Comparison of ENCODE assay signal across 9 mouse cellular contexts in the genomic region with DNA sequence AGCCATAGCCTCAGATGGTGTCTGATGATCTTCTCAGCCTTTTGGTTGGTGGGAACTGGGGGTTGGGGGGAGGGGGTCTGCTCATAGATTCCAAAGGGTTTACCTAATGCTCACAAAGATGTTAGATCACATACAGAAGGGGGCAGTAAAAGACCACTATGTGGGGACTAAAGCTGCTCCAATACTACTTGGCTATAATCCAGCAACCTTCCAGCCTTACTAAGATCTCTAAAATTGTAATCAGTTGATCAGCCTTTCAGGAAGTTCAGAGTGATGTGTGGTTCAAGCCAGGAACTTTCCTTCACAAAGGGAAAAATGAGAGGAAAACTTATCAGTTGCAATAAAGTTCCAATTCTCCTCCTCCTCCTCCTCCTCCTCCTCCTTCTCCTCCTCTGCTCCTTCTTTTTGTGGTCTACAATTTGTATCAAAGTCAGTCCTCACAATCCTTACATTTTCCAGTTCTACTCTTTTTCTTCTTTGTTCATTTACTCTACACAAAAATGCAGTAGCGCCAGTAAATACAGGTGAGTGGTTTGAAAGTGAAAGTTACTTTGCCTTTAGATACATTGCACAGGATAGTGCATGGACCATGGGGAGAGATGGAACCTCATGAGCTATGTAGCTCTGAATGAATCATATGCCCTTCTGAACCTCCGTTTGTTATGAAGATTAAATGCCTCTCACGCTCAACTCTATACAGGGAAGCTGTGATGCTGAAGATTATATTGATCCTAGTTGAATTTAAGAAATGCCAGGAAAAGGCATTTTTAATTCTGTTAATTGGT. TPM values are rescaled to one million over a fixed set of nuclear protein-coding genes. Genes with fewer than 3 reads are reported as not detected.
DNase-seq lines count a peak whose midpoint lies in the region; ATAC-seq and TF ChIP-seq lines count a peak whose summit lies in the region.
"Had no signal": no experiment of that assay in that cellular context is flagged by ENCODE, and none has a peak within 500 bp of the region (broad histone marks: within the 10 kb centered on the region; RNA-seq: fewer than 3 reads in every experiment).

No protein-coding gene starts in this region.

- no peak for DNase-seq in heart, embryonic 10.5 days (ENCODE audit: low spot score)
- DNase-seq in heart, postnatal 25 days (ENCODE audit: low spot score), result no peak
- DNase-seq in 3134 (ENCODE audit: extremely low read depth, insufficient read length, low spot score) (peak; percentile 18), R1 (ENCODE audit: low read depth, low spot score) (peak; percentile 81)
- no peak for DNase-seq in spleen, postnatal 10 days (ENCODE audit: low spot score in 2 of 2)
- DNase-seq in spleen, adult 12 weeks (ENCODE audit: low spot score), result no peak
- no peak for DNase-seq in gastrocnemius, adult 8-10 months (ENCODE audit: low spot score in 2 of 2)

- no peaks in the 10 kb centered on the region for H3K9me3 ChIP-seq in heart, embryonic 10.5 days
- no peaks in the 10 kb centered on the region for H3K9me3 ChIP-seq in intestine, postnatal 0 days (ENCODE audit: control insufficient read depth)
- H3K9me3 ChIP-seq: limb, embryonic 15.5 days had no signal

- peaks cover 6% of the 10 kb centered on the region; the same call in 1 of the 2 replicates for H3K36me3 ChIP-seq in heart, embryonic 10.5 days
- H3K36me3 ChIP-seq in intestine, postnatal 0 days (ENCODE audit: control insufficient read depth, insufficient read depth), result peaks cover 7% of the 10 kb centered on the region; the same call in 1 of the 2 replicates

- peak overlapping the region; percentile 42; the same call in 1 of the 2 replicates for H3K27ac ChIP-seq in heart, embryonic 10.5 days
- H3K27ac ChIP-seq in intestine, postnatal 0 days (ENCODE audit: low read depth, low read length), result no peak overlapping the region
- H3K27ac ChIP-seq: limb, embryonic 15.5 days had no signal

- TF ChIP-seq CTCF in intestine, postnatal 0 days (IDR thresholded peaks at IDR 0.05; ENCODE audit: low read depth), result peak; percentile 69

- no peak overlapping the region for H3K4me3 ChIP-seq in heart, embryonic 10.5 days
- H3K4me3 ChIP-seq in intestine, postnatal 0 days (ENCODE audit: low read depth, low read length), result no peak overlapping the region
- H3K4me3 ChIP-seq: limb, embryonic 15.5 days had no signal

- intact Hi-C loops in heart, postnatal 25 days (cut with DNase I), result loop anchor here (1.0 to 2.0 kb wide), 2 partner anchors 138 to 161 kb away; no protein-coding TSS in a partner anchor

- H3K9ac ChIP-seq in intestine, postnatal 0 days (ENCODE audit: low read depth, low read length), result no peak overlapping the region
- H3K9ac ChIP-seq: limb, embryonic 15.5 days had no signal

- H3K27me3 ChIP-seq in heart, embryonic 10.5 days (ENCODE audit: insufficient read depth, poor library complexity, severe bottlenecking), result no peaks in the 10 kb centered on the region
- H3K27me3 ChIP-seq in intestine, postnatal 0 days (replicated peaks; ENCODE audit: control insufficient read depth, insufficient read depth, low read length), result no peaks in the 10 kb centered on the region
- H3K27me3 ChIP-seq: limb, embryonic 15.5 days had no signal

- no peak overlapping the region for H3K4me2 ChIP-seq in intestine, postnatal 0 days (replicated peaks; ENCODE audit: low read depth)
- H3K4me2 ChIP-seq: limb, embryonic 15.5 days had no signal

- peak; percentile 26; the same call in 1 of the 2 replicates for ATAC-seq in intestine, postnatal 0 days

- WGBS in heart, embryonic 10.5 days, result 73% methylated on average over 3 of the region's 3 CpGs
- 56% methylated on average over 3 of the region's 3 CpGs for WGBS in intestine, postnatal 0 days

- H3K4me1 ChIP-seq in heart, embryonic 10.5 days, result peaks cover 31% of the 10 kb centered on the region
- peaks cover 10% of the 10 kb centered on the region; the same call in 1 of the 2 replicates for H3K4me1 ChIP-seq in intestine, postnatal 0 days (replicated peaks; ENCODE audit: control insufficient read depth, insufficient read depth, low read length)

RNA-seq across cellular contexts. Expression of a gene that starts 1.7 kb away (rescaled TPM):
- polyA plus RNA-seq in heart, embryonic 10.5 days (2016; fragmentation: Nextera tagmentation; extraction: Ambion mirVana), result 287 and 339 TPM in 2 replicates
- total RNA-seq in heart, postnatal 25 days (2021), result 100 to 1,000 TPM; 261 to 277 TPM
- polyA plus RNA-seq in intestine, postnatal 0 days (2015; fragmentation: Nextera tagmentation; extraction: Ambion mirVana), result 557 and 587 TPM in 2 replicates
- total RNA-seq in gastrocnemius, adult 8-10 months (2022), result 100 to 1,000 TPM; 115 to 194 (median 149) TPM

RNA-seq across cellular contexts. Expression of a gene that starts 1.7 kb away (rescaled TPM):
- polyA plus RNA-seq in heart, embryonic 10.5 days (2016; fragmentation: Nextera tagmentation; extraction: Ambion mirVana), result 1.3 and 4.6 TPM in 2 replicates
- total RNA-seq in heart, postnatal 25 days (2021), result not detected
- polyA plus RNA-seq in intestine, postnatal 0 days (2015; fragmentation: Nextera tagmentation; extraction: Ambion mirVana), result 0.38 TPM in 1 of 2 replicates, not detected in the other
- not detected for total RNA-seq in gastrocnemius, adult 8-10 months (2022)

RNA-seq across cellular contexts. Expression of a gene that starts 3.2 kb away (rescaled TPM):
- polyA plus RNA-seq in heart, embryonic 10.5 days (2016; fragmentation: Nextera tagmentation; extraction: Ambion mirVana), result 0.06 and 0.12 TPM in 2 replicates
- not detected for total RNA-seq in heart, postnatal 25 days (2021)
- 0.88 and 1.0 TPM in 2 replicates for polyA plus RNA-seq in intestine, postnatal 0 days (2015; fragmentation: Nextera tagmentation; extraction: Ambion mirVana)
- not detected for total RNA-seq in gastrocnemius, adult 8-10 months (2022)
- polyA plus RNA-seq: limb, embryonic 15.5 days had no signal

RNA-seq across cellular contexts. Expression of a gene that starts 16.9 kb away (rescaled TPM):
- polyA plus RNA-seq in heart, embryonic 10.5 days (2016; fragmentation: Nextera tagmentation; extraction: Ambion mirVana), result 230 and 378 TPM in 2 replicates
- total RNA-seq in heart, postnatal 25 days (2021), result 100 to 1,000 TPM; 481 to 520 TPM
- polyA plus RNA-seq in intestine, postnatal 0 days (2015; fragmentation: Nextera tagmentation; extraction: Ambion mirVana), result 16.6 and 16.9 TPM in 2 replicates
- 10 to 100 TPM; 55.3 to 81.4 (median 68.5) TPM for total RNA-seq in gastrocnemius, adult 8-10 months (2022)

RNA-seq across cellular contexts. Expression of a gene that starts 50.5 kb away (rescaled TPM):
- polyA plus RNA-seq in heart, embryonic 10.5 days (2016; fragmentation: Nextera tagmentation; extraction: Ambion mirVana), result 0.08 TPM in 1 of 2 replicates, not detected in the other
- not detected for total RNA-seq in heart, postnatal 25 days (2021)
- polyA plus RNA-seq in intestine, postnatal 0 days (2015; fragmentation: Nextera tagmentation; extraction: Ambion mirVana), result 23.1 and 26.0 TPM in 2 replicates
- not detected for total RNA-seq in gastrocnemius, adult 8-10 months (2022)
- polyA plus RNA-seq: limb, embryonic 15.5 days had no signal

Comparison
In these comparisons a context has a peak if more than half of its experiments do, and no peak if none do; other contexts are left out.
1. DNase-seq: peak in 3134 (single experiment) and R1 (single experiment); none in heart, embryonic 10.5 days (single experiment), heart, postnatal 25 days (single experiment), spleen, postnatal 10 days (0 of 2), spleen, adult 12 weeks (single experiment) and gastrocnemius, adult 8-10 months (0 of 2).